Mouse (Mus musculus): ENCODE measurements around the gene Gm49366.
"Not testable (repeated sequence)": the region's sequence is repeated elsewhere in the genome, so short reads cannot be mapped to it uniquely, and the experiment has no call there.

Gene Gm49366

DNA sequence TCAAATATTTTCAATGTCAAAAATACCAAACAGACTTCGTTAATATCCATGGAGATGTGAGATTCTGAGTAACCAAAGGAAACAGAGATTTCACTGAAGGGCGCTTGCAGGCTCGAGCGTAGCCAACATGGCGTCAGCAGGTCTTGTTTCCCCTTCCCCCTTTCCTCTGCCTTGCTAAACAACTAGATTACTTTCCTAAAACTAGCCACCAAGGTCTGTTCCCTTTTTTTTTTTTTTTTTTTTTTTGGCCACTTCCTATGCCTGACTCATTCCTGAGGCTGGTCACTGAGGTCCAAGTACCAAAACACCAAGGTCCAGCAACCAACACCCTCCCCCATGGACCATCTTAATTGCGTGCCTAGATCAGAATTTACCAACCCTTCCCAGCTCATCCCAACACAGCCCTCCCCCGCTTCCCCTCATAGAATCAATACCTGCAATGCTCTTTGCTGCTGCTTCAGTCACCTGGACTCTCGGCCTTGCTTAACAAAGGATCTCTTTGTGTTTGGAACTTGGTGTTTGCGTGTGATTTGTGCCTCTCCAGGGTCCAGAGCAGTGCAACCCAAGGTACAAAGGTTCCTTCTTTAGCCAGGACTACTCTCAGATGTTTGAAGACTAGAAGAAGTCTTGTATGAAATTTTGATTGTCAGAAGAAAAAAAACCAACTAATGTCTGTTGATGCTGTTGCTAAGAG, 15.5 kb upstream of the Gm49366 start:
- ChIA-PET CTCF (no interaction called here), POLR2A (no interaction called here)

DNA sequence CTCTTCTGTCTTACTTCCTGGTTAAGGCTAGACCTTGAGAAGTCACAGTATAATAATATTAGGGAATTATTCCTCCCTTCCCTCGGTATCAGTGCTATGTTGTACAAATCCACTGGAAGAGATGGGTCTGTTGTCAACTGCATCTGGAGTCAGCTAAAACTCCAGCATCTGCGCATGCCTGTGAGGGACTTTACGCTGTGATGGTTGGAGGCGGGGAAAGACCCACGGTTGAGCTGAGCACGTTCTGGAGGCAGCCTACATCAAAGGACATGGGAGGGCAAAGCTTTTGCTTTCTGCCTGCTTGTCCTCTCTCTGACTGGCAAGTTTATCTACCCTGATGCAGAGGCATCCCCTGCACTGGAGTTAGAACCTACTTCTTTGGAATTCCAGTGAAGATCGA, 12.8 kb upstream of the Gm49366 start:
- ChIA-PET POLR2A (interaction anchor here in 1 of 4 experiments (1.1 kb wide), 1 partner anchor 17 kb away, joined by 3 read pairs; the partner anchor contains the start of gene Acot1), CTCF (no interaction called here)

DNA sequence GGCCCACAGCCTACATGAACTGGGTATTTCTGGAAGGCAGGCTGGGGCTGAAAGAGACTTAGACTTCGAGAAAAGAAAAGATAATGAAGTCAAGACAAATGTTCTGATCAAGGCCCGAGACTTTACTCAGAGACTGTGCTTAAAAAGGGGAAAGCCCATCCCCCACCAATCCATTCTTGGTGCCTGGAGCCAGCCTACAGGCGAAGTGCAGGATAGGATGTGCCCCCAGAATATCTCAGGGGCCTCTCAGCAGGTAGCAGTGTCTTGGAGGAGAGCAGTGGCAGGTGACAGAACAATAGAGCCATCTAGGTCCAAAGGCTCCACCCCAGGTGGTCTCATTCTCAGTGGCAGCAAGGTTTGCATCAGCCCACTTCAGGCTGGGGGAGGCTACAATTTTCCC, 10.4 kb upstream of the Gm49366 start:
- POLR2A ChIA-PET, result interaction anchor here in 1 of 4 experiments (0.5 to 1.3 kb wide), 2 partner anchors 78 to 433 kb away, joined by 3 to 6 read pairs; partner anchors contain the start of gene Riox1
- CTCF ChIA-PET, result not testable (repeated sequence)

DNA sequence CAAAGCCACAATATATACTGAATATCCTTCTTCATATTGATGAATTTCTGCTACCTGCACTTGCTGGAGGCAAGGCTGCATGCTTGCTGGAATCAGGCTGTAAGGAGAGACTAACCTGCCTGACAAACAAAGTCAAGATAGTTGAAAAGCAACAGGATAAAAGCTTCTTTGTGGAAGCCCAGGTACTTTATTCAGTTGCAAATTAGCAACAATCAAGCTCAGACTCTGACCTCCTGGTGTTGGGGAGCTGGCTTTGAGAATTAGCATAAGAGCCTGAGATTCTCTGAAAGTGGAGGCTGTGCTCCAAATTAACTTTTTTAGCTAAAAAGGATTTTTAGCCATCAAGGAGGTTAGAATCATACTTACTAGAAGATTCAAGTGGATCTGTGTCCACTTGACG, 9.7 kb upstream of the Gm49366 start:
- CTCF ChIA-PET, result not testable (repeated sequence)
- POLR2A ChIA-PET, result interaction anchor here in 1 of 4 experiments (1.1 kb wide), 1 partner anchor 20 kb away, joined by 5 read pairs; the partner anchor contains the start of gene Acot1

DNA sequence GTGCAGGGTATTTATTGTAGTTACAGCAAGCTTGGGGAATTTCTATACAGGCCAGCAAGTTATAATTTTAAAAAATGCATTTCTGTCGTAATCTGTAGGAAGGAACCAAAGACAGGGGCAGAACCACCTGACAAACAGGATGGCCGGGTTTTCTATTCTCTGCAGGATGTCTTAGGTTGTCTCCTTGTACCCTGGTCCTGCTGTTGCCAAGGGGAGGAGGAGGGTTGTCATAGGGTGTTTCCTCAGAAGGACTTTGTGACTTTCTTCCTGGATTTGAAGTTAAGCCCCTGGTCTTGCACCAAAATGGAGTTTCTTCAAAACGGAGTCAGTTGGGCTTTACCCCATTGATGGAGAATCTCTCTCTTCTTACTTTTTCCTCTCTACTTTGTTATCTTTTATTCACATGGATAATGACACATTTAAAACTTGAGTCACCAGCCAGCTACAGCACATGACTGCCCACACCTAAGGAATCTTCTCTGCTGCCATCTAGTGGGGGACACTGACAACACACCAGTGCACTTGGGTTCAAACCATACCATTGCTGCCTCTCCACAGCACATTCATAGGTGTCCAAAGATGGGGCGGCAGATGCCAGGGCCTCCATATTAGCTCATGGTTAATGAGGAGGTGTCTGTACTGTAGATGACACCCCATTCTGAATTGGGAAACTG, 7.9 kb upstream of the Gm49366 start:
- ChIA-PET POLR2A (interaction anchor here in 2 of 4 experiments (0.6 to 1.4 kb wide), 4 partner anchors 11 to 81 kb away, joined by 3 read pairs; partner anchors contain the start of genes Acot3 (in 1 of the 2) and Riox1 (in 1 of the 2)), CTCF (interaction anchor here in 3 of 4 experiments (0.6 to 1.6 kb wide), 7 partner anchors 10 to 414 kb away, joined by 3 to 7 read pairs (median 4); partner anchors contain the start of genes Acot1 (in 1 of the 3) and Acot2 (in 1 of the 3))

DNA sequence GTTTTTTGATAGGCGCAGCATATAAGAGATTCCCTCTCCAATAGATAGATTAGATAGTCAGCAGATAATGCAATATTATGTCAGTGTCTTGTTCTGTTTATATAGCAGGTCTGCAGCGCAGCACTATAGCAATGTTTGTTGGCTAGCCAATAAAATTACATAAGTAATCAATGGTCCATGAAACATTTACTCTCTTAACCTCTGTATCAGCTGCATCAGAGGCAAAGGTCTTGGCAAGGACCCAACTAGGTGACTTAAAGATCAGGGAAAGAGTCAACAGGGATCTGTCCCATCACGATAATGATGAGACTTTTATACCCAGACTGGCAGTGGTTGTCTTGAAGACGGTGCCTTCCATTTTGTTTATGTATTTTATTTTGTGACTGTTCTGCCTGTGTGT, 5.9 kb upstream of the Gm49366 start:
- ChIA-PET CTCF (no interaction called here), POLR2A (interaction anchor here in 1 of 4 experiments (1.0 kb wide), 1 partner anchor 24 kb away, joined by 3 read pairs; the partner anchor contains the start of gene Acot1)

DNA sequence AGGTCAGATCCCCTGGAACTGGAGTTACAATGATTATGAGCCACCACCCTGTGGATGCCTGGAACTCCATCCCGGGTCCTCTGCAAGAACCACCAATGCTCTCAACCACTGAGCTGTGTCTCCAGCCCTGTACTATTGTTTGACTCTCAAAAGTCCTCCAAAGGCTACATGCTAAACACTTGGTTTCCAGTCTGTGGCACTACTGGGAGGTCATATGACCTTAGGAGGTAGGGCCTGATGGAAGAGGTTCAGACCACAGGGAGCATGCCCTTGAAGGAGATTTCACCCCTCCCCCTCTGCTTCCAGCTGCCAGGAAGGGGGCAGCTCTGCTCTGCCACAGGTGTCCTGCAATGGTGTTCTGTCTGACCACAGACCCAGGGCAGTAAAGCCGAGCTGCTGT, 5.4 kb upstream of the Gm49366 start:
- POLR2A ChIA-PET, result interaction anchor here in 1 of 4 experiments (1.0 kb wide), 1 partner anchor 24 kb away, joined by 3 read pairs; the partner anchor contains the start of gene Acot1
- CTCF ChIA-PET, result not testable (repeated sequence)

DNA sequence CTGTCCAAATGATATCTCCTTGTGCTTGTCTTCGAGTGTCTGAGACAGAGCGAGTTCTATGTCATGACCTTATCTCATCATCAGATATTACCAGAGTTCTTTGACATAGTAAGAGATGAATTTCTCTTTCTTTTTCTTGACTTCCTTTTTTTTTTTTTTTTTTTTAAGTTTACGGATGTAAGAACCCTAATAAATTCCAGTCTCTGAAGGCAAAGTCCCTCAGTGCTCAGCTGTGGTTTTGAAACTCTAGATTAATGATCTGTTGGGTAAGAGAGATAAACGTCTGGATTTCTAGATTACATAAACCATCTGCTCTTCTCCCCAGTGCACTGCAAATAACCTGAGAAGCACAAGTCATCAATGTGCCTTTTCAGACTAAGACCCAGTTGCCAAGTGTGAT, 4.6 kb upstream of the Gm49366 start:
- ChIA-PET POLR2A (no interaction called here), CTCF (interaction anchor here in 1 of 4 experiments (1.0 kb wide), 1 partner anchor 27 kb away, joined by 3 read pairs; no protein-coding TSS in a partner anchor)

DNA sequence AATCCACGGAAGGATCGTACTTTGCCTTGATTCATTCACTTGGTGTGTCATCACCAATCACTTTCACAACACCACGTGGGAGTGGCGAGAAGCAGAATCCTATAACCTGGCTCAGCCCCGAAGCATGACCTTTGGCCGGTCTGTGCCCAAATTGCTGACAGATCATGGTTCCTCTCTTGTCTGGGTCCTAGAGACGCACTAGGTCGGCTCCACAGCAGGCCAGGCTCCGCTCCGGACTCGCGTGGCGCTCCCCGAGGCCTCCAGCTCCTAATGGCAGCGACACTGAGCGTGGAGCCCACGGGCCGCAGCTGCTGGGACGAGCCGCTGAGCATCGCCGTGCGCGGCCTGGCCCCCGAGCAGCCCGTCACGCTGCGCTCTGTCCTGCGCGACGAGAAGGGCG, 494 bp upstream of the Gm49366 start, which contains the start of gene Acot4:
Gene Acot4 (plus strand): TSS at position 139 of the 400 bp plus-strand sequence.
- CTCF ChIA-PET, result interaction anchor here (0.6 to 1.6 kb wide), 6 partner anchors 11 to 58 kb away, joined by 3 to 8 read pairs (median 3); partner anchors contain the start of gene Acot3 (in 1 of the 4)

DNA sequence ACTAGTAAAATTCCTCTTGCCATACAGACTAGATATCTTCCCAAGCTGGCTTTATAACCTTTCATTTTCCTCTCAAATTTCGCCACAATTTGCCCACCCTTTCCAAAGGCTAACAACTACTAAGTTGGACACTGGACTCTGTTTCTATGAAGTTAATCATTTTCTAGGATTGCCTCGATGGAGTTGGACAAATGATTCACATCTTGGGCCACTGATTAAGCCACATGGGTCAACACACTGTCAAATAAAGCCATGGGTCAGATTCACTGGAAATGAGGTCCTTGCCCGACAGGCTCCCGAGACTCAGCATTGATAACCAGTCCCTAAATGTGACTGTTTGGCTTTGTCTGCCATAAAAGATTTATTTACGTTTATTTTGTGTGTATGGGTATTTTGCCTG, 3.5 kb downstream of the Gm49366 start:
- POLR2A ChIA-PET, result interaction anchor here in 1 of 4 experiments (0.6 to 1.5 kb wide), 4 partner anchors 11 to 268 kb away, joined by 3 read pairs; partner anchors contain the start of gene Acot2
- CTCF ChIA-PET, result no interaction called here

More for the DNA sequence above, 494 bp upstream of the Gm49366 start, which contains the start of gene Acot4:
- POLR2A ChIA-PET, result interaction anchor here in 3 of 4 experiments (0.5 to 1.1 kb wide), 3 partner anchors 8 to 62 kb away, joined by 4 read pairs; partner anchors contain the start of gene Acot6 (in 1 of the 3)

DNA sequence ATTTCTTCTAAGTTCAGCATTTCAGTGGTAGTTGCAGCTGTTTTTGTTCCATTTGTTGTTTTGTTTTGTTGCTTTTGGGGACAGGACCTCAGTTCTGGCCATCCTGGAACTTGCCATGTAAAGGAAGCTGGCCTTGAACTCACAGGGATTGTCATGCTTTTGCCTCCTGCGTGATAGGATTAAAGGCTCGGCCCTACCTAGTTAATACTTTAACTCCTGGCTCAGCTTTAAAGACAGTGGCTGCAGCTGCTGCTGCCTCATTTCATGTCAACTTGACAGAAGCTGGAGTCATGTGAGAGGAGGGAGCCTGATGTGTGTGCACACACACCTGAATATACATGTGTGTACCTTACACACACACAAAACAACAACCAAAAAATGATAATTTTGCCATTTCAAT, 5.3 kb downstream of the Gm49366 start:
- ChIA-PET POLR2A (no interaction called here), CTCF (no interaction called here)

DNA sequence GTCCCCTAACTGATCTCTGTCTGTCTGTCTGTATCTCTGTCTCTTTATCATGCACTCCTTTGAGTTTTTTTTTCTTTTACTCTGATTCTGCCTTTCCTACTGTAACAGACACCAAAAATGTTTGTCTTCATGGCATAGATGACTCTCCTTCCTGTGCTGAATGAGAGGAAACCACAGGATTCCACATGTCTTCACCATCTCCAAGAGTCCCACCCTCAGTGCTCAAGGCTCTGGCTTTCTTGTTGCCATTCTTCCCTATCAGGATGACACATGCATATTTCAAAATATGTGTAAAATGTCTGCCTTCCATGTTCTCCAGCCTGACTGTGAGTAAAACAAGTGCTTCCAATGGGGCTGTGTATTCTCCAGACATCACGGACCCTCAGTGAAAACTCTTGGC, 8.2 kb downstream of the Gm49366 start:
- ChIA-PET CTCF (interaction anchor here in 1 of 4 experiments (0.6 kb wide), 1 partner anchor 75 kb away, joined by 3 read pairs; no protein-coding TSS in a partner anchor), POLR2A (interaction anchor here in 2 of 4 experiments (0.8 to 1.0 kb wide), 2 partner anchors 9 to 255 kb away, joined by 4 to 13 read pairs; partner anchors contain the start of gene Acot4 (in 1 of the 2))

DNA sequence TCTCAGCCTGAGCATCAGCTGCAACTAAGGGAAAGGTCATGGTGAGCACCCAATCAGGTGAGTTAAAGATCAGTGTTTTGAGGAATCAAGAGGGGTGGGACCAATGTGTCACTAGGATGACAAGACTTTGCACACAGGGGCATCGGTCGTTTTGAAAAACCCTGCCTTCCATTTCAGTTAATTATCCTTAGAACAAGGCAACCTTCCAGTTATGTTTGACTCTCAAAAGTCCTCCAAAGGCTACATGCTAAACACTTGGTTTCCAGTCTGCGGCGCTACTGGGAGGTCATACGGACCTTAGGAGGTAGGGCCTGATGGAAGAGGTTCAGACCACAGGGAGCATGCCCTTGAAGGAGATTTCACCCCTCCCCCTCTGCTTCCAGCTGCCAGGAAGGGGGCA, 12.0 kb downstream of the Gm49366 start:
- ChIA-PET CTCF (interaction anchor here in 3 of 4 experiments (0.6 to 2.5 kb wide), 3 partner anchors 10 to 1287 kb away, joined by 4 to 7 read pairs (median 7); no protein-coding TSS in a partner anchor), POLR2A (interaction anchor here in 1 of 4 experiments (0.7 kb wide), 1 partner anchor 419 kb away, joined by 3 read pairs; no protein-coding TSS in a partner anchor)

DNA sequence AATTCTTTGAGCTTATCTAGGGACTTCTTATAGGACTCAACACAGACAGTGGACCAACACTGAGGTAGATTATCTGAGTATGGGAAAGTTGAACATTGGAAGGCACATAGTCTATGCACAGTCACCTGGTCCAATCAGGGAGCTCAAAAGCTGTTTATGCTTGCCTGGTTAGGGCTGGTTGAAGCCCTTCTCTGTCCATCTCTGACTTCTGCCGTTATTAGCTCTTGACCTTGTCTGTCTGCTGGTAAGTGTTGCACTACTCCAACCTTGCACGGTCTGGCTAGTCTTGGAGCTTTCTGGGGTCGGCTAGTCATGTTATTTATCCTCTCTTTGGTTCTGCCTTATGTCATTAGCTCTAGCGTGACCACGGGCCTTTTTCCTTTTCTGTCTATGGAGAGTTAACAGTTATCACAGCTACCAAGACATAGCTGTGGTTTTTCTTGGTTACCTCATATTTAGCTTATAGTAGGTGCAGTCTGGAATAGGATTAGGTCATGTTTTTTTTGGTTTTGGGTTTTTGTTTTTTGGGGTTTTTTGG, 13.3 kb downstream of the Gm49366 start, which contains the start of gene Acot3:
Gene Acot3 (plus strand): TSS at position 208 of the 538 bp plus-strand sequence.
- ChIA-PET POLR2A (interaction anchor here in 3 of 4 experiments (0.7 to 1.4 kb wide), 11 partner anchors 9 to 364 kb away, joined by 3 to 6 read pairs (median 3); partner anchors contain the start of genes Acot4 (in 1 of the 3) and Psen1 (in 1 of the 3)), CTCF (interaction anchor here (0.6 to 2.5 kb wide), 13 partner anchors 9 to 1436 kb away, joined by 3 to 14 read pairs (median 4); partner anchors contain the start of gene Acot4 (in 1 of the 4))

DNA sequence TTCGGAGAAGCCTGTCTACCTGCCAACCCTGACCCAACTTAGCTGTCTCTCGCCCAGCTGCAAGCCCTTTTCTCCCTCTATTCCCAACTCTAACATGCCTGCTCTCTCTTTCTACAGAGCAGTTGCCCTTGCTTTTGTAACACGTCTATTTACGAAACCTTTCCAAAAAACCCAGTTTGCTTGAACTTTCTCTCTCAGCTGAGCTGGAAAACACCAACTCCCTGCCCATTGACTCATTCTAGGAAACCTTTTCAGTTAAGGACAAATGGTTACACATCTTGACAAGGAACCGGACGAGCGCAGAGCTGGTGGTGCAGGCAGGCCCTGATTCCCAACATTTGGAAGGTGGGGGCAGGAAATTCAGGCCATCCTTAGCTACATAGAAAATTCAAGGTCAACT, 13.9 kb downstream of the Gm49366 start:
- ChIA-PET CTCF (interaction anchor here in 3 of 4 experiments (0.5 to 2.5 kb wide), 11 partner anchors 8 to 897 kb away, joined by 3 to 14 read pairs (median 4); no protein-coding TSS in a partner anchor), POLR2A (interaction anchor here in 3 of 4 experiments (0.7 to 1.4 kb wide), 9 partner anchors 8 to 365 kb away, joined by 3 to 6 read pairs (median 3); partner anchors contain the start of genes Acot2 (in 1 of the 3), Acot4 (in 1 of the 3) and Psen1 (in 1 of the 3))

DNA sequence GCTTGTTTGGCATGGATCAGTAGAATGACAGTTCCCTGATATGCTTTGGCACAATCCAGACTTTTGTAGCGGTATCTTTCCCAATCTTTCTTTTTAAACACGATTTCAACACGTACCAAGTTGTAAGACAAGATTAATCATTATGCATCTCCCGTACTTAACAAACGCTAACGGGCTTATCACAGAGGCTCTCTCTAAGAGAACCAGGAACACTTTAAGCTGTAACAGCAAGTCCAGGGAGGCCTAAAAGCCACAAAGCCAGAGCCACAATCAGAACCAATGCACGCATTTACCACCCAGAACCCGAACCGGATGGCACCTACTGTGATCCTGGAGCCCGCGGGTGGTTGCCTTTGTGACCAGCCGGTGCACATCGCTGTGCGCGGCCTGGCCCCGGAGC, 14.4 kb downstream of the Gm49366 start:
- ChIA-PET POLR2A (interaction anchor here in 2 of 4 experiments (0.7 to 1.6 kb wide), 3 partner anchors 65 to 103 kb away, joined by 3 to 4 read pairs (median 3); partner anchors contain the start of genes Acot2 (in 1 of the 2) and Riox1 (in 1 of the 2)), CTCF (interaction anchor here in 2 of 4 experiments (0.5 to 2.5 kb wide), 2 partner anchors 8 to 437 kb away, joined by 3 to 7 read pairs; no protein-coding TSS in a partner anchor)

DNA sequence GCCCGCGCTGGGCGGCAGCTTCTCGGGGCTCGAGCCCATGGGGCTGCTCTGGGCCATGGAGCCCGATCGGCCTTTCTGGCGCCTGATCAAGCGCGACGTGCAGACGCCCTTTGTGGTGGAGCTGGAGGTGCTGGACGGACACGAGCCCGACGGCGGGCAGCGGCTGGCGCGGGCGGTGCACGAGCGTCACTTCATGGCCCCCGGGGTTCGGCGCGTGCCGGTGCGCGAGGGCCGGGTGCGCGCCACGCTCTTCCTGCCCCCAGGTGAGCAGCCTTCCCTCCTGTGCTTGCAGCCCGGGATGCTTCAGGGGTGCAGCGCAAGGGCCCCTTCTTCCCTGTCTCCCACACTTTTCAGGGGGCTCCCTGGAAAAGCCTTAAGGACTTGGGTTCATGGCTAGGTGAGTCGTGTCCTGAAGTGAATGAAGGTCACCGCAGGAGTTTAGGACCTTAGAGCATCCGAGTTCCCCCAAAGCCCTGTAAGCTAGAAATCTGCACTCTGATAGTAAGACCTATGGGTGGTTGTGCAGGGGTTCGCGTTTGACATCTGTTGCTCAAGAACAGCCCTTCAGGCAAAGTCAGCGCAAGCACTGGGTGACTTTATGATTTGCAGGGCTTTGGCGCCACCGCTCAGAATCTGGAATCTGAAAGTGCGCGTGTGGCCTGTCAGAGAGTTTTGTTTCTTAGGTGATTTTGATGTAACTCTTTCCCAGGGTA, 15.1 kb downstream of the Gm49366 start:
- ChIA-PET POLR2A (interaction anchor here in 2 of 4 experiments (1.2 to 1.6 kb wide), 2 partner anchors 99 to 103 kb away, joined by 3 to 4 read pairs; partner anchors contain the start of gene Riox1 (in 1 of the 2)), CTCF (interaction anchor here in 1 of 4 experiments (0.9 kb wide), 1 partner anchor 95 kb away, joined by 4 read pairs; no protein-coding TSS in a partner anchor)
